Mouse (Mus musculus): ENCODE data around the gene Plscr2. TPM values are rescaled to one million over a fixed set of nuclear protein-coding genes. Genes with fewer than 3 reads are reported as not detected.

Gene Plscr2
- polyA plus RNA-seq, 1 experiment: 0.98 TPM

DNA sequence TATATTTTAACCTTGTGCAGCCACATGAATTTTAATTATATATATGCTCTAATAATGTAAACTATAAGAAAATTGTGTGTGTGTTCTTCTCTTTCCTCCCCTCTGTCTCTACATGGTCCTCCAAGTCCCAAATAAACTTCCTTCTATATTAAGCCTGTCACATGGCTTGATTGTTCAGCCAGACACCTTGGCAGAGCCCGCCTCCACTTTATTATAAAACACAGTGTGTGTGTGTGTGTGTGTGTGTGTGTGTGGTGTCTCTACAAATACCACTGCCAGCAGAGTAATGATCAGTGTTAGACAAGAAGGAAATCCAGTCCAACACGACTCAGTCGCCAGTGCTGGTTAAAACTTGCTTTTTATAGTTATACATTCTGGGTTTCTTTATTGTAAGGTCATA lies 62.3 kb downstream of the Plscr2 start:
- DNase-seq (ENCODE audit: low read depth in 1 of 2, low spot score in 2 of 2): no peak
- Histone ChIP-seq H3K27ac (ENCODE audit: insufficient read depth, low read length) (no peak overlapping the region), H3K27me3 (ENCODE audit: control insufficient read depth, insufficient read depth, low read length) (no peaks in the 10 kb centered on the region), H3K36me3 (ENCODE audit: control insufficient read depth, insufficient read depth, low read length) (no peaks in the 10 kb centered on the region), H3K4me3 (ENCODE audit: extremely low read depth, insufficient read depth, insufficient read length) (no peak overlapping the region), H3K4me1 (ENCODE audit: control insufficient read depth, insufficient read depth, insufficient read length) (no peaks in the 10 kb centered on the region)
- TF ChIP-seq CTCF (IDR thresholded peaks at IDR 0.05; ENCODE audit: extremely low read depth, insufficient read depth, insufficient read length, insufficient replicate concordance): no peak
- no peak for TF ChIP-seq POLR2A (IDR thresholded peaks at IDR 0.05; ENCODE audit: low read depth, low read length)
- 86% methylated on average over 3 of the region's 3 CpGs for WGBS

DNA sequence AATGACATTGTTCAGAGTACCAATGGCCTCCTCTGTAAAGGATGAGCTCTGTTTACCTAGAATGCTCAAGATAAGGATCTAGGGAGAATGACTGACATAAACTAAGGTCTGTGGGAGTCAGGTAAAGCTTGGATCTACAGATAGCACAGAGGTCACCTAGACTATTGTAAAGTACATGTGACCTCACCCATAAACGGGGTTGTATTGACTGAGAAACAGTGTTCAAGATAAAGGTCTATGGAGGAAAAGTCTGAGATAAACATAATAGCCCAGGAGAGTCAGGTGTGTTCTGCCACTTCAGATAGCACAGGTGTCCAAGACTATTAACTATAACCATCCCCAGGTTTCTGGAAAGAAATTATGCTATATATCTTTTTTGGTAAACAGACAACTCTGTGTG lies 63.6 kb downstream of the Plscr2 start:
- no peak for DNase-seq (ENCODE audit: low read depth in 1 of 2, low spot score in 2 of 2)
- TF ChIP-seq POLR2A (IDR thresholded peaks at IDR 0.05; ENCODE audit: low read depth, low read length): no peak
- no peak for TF ChIP-seq CTCF (IDR thresholded peaks at IDR 0.05; ENCODE audit: extremely low read depth, insufficient read depth, insufficient read length, insufficient replicate concordance)
- 77% methylated on average over 1 of the region's 1 CpGs for WGBS
- H3K27me3 ChIP-seq (ENCODE audit: control insufficient read depth, insufficient read depth, low read length): no peaks in the 10 kb centered on the region
- no peaks in the 10 kb centered on the region for H3K36me3 ChIP-seq (ENCODE audit: control insufficient read depth, insufficient read depth, low read length)
- no peak overlapping the region for H3K4me3 ChIP-seq (ENCODE audit: extremely low read depth, insufficient read depth, insufficient read length)
- no peak overlapping the region for H3K27ac ChIP-seq (ENCODE audit: insufficient read depth, low read length)
- H3K4me1 ChIP-seq (ENCODE audit: control insufficient read depth, insufficient read depth, insufficient read length): no peaks in the 10 kb centered on the region

Other genes starting within 250 kb of the Plscr2 start
- not detected in 2 replicates for gene Plscr5, start 82.7 kb upstream of the Plscr2 start, polyA plus RNA-seq (2012; rRNA removed)
- 3.6 and 4.6 TPM in 2 replicates for gene Plscr1, start 25.9 kb upstream of the Plscr2 start, polyA plus RNA-seq (2012; rRNA removed)
- not detected in 2 replicates for gene 1700057G04Rik, start 33.8 kb downstream of the Plscr2 start, polyA plus RNA-seq (2012; rRNA removed)
- 5.5 and 5.8 TPM in 2 replicates for gene Plscr4, start 181.8 kb downstream of the Plscr2 start, polyA plus RNA-seq (2012; rRNA removed)

Data from spleen, adult 2 months (tissue).